Mouse (Mus musculus) mouse embryonic stem cell (cell line): ENCODE measurements around the gene Rflnb.

Source experiments
- in situ Hi-C, 2 experiments: fragments of 300-500 bp; cut with MboI; formaldehyde crosslinking; loops; 1 replicate in 1 of 2; 3 replicates in 1 of 2; pipeline ENCODE4 v1.14.3; 2019 to 2020; ENCODE audit warnings: low sequenced_read_pairs in 2 of 2, low pct_unique_long_range_greater_than_20kb in 1 of 2, mixed read lengths in 1 of 2; ENCODE audit not compliant: unreplicated experiment in 1 of 2

Rflnb gene

DNA sequence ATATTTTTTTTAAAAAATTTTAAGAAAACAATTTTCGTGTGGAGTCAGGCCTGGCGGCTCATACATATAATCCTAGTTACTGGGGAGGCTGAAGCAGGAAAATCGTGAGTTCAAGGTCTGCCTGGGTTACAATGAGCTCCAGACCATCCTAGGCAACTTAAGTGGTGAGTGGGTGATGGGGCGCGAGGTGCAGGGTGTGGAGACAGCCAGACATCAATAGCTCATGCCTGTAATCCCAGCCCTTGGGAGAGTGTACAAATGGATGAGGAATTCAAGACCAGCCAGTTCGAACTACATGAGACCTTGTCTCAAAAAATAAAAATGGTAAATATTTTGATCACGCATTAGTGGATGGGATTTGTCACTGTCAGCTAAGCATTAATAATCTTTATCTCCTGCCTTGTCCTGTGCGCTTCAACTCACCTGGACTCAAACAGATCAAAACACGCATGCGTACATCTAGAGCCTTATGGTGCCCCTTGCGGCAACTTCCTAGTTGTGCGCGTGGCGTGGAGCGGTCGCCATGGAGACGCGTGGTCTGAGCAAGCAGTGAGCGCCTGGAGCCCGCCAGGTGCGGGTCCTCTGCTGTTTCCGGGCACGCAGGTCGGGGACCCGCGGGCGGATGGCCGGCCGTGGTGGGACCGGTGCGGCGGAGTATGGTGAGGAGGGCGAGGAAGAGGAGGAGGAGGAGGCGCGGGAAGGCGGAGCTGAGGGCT, 28.0 kb downstream of the Rflnb start, which contains the start of gene 1700016K19Rik:
1700016K19Rik (plus strand) TSS at position 473 of the 716 bp plus-strand sequence.
- in situ Hi-C loops, result no loop called here

DNA sequence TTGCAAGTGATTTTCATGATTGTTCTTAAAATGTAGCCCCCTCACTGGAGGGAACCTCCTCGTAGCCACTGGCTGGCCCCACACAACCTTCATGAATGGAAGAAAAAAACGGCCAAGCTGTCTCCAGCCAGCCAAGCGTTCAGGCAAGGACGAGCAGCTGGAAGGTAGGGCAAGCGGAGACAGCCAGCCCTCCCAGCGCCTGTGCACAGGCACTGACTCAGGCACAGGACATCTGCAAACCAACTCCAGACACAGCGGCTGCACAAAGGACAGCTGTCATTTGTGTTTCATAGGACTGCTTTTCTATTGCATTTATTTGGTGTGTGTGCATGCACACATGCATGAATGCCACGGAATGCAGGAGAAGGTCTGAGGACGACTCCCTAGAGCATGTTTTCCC, 33.2 kb downstream of the Rflnb start:
- in situ Hi-C loops, result no loop called here

DNA sequence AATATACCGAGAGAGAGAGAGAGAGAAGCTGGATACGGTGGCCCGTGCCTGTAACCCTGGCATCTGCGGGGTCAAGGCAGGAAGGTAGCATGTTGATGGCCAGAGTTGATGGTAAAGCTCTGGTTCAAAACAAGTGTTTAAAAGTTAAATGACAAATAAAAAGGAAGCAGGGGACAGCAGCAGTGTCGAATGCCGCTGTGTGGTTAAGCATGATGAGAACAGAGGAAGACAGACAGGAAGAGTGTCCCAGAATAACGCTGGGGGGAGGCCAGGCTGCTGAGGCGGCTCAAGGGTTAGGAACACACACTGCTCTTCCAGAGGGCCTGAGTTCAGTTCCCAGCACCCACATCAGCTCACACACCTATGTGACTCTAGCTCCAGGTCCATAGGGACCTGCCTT, 35.1 kb downstream of the Rflnb start:
- in situ Hi-C loops, result no loop called here

DNA sequence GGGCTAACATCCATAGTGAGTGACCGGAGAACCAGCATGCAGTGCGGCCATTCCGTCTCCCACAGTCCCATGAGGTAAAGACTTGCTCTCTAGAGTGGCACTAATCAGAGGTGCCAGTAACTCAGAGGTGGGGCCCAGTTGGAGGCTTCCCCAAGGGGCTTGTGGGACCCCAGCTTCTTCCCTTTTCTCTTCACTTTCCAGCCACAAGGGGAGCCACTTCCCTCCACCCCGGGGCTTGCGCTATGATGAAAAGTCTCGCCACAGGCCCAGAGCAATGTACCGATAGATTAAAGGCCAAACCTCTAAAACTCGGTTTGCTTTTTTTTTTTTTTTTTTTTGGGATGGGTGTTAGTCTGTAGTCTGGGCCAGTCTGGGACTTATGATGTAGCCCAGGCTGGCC, 35.7 kb downstream of the Rflnb start:
- in situ Hi-C loops, result no loop called here

DNA sequence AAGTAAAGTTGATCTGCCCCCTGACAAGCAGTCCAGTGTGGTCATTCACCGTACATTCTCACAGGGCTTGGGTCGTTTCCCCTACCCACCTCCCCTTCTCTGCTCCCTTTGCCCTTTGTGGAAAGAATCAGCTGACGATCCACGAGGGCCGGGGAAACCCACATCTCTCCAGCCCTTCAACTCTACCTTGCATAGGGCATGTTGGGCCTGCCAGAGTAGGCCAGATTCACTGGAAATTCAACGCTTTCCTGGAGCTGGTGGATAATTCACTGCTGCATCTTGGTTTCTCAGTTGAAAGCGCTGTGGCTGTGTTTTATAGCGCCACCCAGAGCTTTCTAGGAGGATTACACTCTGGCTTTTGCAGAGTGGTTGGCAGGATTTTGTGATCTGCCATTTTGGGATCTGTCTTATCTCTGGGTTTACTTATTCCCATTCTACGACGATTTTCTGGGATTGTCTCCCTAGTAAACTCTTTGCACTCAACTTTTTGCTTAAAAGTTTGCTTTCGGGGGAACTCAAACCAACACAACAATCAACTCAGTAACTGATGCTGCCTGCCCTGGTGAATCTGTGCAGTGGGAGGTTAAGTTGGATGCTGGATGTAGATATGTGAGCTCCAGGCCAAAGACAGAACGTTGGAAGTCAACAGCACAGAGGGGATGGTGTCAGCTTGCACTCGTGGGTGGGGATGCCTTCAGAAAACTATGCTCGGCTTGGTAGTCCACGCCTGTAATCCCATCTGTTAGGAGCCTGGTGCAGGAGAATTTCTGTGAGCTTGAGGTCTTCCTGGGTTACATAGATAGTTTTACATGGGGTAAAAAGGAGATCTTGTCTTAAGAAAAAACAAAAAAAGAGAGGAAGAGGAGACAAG, 36.4 kb downstream of the Rflnb start:
- in situ Hi-C loops, result no loop called here

DNA sequence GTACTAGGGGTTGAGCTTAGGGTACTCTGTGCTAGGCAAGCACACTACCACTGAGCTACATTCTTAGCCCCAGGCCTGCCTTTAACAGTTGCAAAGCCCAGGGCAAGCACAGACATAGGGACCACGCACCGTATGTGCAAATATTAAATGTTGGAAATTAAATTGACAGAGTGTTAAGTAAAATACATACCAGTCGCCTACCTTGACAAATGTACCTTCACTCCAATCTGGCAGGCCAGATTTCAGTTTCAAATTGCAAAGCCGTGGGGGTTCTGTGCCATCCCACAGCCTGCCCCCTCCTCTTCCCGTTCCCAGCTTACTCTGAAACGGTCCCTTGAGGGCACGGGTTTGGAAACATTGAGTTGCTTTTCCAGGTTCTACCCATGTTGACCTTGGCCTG, 41.6 kb downstream of the Rflnb start:
- in situ Hi-C loops, result no loop called here

DNA sequence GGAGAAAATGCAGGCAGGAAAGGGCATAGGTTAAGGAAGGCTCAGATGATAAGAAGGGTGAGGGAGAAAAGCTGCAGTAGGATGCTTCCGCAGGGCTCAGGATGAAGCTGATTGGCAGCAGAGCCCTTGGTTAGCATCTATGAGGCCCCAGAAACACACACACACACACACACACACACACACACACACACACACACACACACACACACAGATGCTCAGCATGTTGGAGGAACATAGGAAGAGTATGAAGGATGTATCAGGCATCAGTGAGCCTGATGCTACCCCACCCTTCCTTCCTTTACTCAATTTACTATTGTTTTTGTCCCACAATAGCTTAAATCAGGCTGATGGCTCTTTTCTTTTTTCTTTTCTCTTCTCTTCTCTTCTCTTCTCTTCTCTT, 43.0 kb downstream of the Rflnb start:
- in situ Hi-C loops, result no loop called here

DNA sequence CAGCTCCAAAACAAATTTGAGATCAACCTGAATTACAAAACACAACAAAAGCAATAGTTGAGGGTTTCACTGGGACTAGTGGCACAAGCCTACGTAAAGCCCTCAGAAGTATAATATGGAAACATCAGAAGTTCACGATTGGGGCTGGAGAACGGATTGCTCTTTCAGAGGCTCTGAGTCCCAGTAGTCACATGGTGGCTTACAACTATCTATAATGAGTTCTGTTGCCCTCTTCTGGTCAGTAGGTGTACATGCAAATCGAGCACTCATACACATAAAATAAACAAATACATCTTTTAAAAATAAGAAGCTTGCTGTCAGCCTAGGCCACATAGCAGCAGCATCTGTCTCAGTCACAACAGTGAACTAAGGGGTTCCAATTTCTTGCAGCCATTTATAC, 44.4 kb downstream of the Rflnb start:
- in situ Hi-C loops, result no loop called here

DNA sequence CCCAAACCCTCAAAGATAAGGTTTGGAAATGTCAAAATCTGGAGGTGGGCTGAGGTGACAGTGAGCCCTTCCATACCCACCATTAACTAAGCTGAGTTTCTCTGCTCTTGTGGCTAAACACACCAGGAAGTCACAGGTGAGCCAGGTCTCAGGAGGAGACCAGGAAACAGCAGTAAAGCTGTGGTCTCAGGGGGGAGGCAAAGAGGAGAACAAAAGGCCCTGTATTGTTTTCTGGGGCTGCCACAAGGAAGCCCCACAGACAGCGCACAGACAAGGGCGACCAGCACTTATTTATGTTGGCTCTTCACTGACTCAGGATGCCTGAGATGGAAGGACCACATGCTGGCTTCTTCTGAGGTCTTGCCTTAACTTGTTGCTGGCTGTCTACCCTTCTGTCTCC, 47.2 kb downstream of the Rflnb start:
- in situ Hi-C loops, result no loop called here

DNA sequence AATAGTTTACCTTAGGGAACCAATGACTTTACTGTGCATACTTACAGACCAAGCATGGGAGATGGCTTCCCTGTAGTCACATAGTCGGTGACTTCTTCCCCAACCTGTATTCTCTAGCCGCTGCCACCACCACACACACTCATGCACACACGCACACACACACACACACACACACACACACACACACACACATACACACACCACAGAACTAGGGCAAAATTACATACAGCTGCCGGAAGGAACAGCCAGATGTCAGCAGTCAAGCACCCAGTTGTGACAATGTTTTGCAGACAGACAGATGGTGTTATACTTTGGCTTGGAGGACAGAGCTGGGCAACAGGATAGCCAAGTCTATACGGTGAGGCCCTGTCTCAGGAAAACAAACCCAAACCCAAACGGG, 49.5 kb downstream of the Rflnb start:
- in situ Hi-C loops, result loop anchor here in 1 of 2 experiments (10.0 kb wide), 1 partner anchor 193 kb away; no protein-coding TSS in a partner anchor

DNA sequence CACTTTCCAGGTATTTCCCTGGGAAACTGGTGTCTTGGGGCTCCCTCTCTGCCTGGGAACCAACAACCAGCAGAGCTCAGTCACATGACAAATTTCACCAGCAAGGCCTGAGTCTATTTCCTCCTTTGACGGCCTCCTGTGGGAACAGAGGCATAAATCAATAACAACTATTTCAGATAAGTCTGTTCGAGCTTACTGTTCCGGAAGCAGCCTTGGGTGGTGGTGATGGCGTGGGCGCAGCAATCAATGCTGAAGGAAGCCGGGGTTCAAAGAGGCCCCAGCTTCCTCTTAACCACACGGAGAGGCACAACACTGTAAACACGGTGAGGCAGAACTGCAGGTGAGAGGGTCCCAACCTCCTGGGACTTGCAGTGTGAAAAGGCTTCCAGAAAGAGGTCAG, 50.8 kb downstream of the Rflnb start:
- in situ Hi-C loops, result loop anchor here in 1 of 2 experiments (10.0 kb wide), 1 partner anchor 192 kb away; no protein-coding TSS in a partner anchor

DNA sequence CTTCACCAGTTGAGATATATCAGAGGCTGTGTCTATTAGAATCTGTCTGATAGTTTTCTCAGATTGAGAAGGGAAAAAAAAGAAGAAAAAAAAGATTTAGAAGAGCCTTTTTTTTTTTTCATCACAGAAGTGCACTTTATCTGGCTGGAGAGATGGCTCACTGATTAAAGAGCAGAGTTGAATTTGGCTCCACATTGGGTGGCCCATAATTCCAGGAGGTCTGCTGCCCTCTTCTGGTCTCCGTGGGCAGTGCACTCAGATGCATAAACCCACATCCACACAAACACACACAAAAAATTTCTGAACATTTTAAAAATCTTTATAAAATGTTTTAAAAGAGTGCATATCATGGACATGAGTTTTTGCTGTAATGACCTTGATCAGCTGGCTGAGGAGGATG, 53.6 kb downstream of the Rflnb start:
- in situ Hi-C loops, result loop anchor here in 1 of 2 experiments (10.0 kb wide), 1 partner anchor 189 kb away; no protein-coding TSS in a partner anchor

DNA sequence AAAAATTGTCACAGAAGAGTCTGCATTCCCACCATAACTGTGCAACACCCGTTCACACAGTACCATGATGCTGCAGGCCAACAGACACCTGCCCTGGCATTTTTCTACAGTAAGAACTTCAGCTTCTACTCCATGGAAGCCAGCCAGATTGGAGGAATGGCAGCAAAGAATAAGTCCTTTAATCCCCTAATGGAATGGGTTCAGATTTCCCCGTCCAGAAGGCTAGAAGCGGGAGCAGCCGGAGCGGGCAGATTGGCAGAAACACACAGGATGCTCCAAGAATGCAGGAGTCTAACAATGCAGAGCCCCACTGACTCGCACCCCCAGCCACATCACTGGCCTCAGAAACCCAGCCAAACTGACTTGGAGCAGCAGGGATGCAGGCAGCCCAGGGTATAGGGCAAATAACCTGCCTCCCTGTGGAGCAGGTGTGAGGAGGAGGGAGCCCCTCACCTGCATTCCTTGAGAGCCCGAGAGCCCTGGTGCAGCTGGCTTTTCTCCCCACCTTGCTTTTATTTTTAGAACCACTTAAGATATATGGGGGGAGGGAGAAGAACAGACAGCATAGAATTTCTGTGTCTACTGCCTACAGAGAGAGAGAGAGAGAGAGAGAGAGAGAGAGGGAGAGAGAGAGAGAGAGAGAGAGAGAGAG, 54.5 kb downstream of the Rflnb start:
- in situ Hi-C loops, result loop anchor here in 1 of 2 experiments (10.0 kb wide), 1 partner anchor 188 kb away; no protein-coding TSS in a partner anchor

DNA sequence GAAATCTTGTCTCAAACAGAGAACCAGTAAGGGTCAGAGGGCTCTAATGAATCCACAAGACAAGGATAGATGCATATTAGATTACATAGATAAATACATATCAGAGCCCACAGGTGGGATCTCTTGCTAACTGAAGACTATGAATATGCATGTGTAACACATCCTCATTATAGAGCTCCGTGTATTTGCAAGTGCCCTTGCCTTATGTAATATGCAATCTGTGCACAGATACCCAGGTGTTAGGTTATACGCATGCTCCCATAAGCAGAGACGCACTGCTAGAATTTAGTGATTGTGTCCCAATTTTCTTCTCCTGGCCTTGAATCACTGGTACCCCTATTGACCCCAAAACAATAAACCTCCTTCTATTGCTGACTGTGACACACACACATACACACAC, 55.4 kb downstream of the Rflnb start:
- in situ Hi-C loops, result loop anchor here in 1 of 2 experiments (10.0 kb wide), 1 partner anchor 187 kb away; no protein-coding TSS in a partner anchor

DNA sequence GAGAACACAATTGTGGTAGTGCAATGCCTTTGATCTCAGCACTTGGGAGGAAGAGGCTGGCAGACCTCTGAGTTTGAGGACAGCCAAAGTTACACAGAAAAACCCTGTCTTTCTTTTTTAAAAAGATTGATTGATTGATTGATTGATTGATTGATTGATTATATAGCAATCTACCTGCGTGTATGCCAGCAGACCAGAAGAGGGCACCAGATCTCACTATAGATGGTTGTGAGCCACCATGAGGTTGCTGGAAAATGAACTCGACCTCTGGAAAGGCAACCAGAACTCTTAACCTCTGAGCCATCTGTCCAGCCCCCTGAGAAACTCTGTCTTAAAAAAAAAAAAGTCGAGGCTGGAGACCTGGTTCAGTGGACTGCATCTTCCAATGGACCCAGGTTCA, 57.0 kb downstream of the Rflnb start:
- in situ Hi-C loops, result loop anchor here in 1 of 2 experiments (10.0 kb wide), 1 partner anchor 186 kb away; no protein-coding TSS in a partner anchor
